Mouse (Mus musculus) neural tube, embryonic 10.5 days (tissue): ENCODE results near the gene Auts2.

Experiments
- DNase-seq: peaks from one replicate; pipeline ENCODE4 v3.0.0-alpha.2; 2017; ENCODE audit warnings: low spot score; ENCODE audit errors: extremely low spot score

The Auts2 gene

DNA sequence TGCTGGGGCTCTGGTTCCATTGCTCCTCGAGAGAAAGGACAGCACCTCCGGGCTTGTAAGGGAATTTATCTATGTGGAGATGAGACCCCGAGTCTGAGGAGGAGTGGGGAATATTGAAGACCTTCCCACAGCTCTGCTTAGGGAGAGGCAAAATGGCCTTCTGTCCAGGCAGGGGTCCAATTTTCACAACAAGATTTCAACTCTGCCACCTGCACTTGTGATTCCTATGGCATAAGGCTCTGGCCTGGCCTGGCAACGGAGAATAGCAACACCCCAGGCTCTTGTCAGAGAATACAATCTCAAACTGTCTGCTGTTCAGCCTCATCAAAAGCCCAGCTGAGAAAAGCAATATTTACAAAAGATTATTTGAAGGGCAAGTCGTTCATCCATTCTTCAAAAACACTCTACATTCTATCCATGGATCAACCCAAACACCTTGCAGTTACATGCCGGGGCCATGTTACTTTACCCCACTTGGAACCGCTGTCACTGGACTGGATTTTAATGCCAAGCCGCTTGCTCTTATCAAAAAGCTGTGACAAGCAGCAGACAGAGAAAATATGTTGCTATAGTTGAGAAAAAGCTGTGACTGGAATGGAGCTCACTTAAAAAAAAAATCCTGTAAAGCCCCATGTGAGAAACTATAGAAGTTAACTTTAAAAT, 856.1 kb downstream of the Auts2 start:
- DNase-seq: no peak

DNA sequence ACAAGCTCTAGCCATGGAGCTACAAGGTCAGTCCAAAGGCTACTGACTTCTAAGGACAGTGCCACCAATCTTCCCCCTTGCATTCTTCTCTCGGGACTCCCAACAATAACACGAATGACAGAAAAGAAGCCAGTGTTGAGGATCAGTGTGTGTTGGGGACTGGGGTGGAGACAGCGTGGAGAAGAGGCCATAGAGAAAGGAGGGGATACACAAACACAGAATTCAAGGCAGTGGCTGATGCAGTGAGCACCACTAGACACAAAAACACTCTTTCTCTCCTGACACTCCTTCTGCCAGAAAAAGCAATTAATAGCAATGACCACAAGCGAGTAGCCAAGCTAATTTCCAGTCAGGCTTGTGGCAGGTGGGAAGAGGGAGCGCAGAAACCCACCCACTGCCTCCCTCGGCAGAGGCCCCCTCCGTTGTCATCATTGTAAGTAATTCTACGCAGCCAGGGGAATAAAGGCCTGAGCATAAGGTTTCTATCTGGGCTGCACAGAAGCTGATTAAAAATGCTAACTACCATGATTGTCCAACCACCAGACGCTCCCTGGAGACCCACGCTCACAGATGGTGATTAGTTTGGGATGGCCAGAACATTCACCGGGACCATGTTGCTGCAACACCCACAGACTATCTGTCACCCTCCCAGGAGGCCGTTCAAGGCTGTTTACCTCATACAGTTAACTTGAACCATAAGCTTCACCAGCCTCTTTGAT, 862.9 kb downstream of the Auts2 start:
- no peak for DNase-seq

DNA sequence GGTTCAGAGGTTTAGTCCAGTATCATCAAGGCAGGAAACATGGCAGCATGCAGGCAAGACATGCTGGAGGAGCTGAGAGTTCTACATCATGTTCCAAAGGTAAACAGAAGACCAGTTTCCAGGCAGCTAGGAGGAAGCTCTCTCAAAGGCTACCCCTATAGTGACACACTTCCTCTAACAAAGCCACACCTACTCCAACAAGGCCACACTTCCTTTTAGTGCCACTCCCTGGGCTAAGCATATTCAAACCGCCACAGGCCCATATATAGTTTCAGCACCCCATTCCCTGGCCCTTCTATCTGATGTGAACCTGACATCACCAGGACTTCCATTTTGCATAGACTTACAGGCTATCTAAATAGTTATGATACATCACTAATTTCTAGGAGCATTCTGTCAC, 863.6 kb downstream of the Auts2 start:
- DNase-seq: no peak

DNA sequence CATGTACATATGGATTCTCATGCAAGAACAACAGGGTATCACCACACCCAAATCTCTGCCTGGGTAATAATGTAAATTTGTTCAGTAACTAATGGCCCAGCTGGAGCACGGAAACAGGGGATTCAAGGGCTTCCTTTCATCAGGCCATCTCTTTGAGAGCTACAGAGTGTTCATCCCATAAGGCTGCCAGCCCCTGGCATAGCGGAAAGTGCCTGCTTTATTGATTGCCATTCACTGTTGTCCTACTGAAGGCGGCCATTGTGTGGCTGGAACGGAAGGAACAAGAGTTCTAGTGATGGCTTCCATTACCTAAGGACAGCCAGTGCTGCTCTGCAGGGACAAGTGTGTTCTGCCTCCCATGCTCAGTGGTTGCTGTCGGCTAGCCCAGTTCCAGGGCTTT, 865.6 kb downstream of the Auts2 start:
- no peak for DNase-seq

DNA sequence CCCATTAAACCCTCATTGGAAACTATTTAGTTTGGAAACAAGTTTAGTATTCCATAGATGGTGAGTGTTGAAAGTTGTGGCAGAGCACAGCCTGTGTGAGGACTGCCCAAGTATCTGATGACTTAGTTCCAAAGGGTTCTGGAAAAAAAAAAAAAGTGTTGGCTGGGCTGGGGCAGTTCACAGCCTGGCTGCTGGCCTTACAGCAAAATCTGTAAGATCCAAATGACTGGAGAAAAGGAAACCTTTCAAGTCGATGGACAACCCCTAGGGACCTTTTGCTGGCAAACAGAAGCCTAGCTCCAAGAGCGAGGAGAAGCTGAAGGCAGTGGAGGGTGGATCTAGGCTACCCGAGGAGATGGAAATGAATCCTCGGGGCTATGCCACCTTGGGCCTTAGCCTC, 869.4 kb downstream of the Auts2 start:
- no peak for DNase-seq

DNA sequence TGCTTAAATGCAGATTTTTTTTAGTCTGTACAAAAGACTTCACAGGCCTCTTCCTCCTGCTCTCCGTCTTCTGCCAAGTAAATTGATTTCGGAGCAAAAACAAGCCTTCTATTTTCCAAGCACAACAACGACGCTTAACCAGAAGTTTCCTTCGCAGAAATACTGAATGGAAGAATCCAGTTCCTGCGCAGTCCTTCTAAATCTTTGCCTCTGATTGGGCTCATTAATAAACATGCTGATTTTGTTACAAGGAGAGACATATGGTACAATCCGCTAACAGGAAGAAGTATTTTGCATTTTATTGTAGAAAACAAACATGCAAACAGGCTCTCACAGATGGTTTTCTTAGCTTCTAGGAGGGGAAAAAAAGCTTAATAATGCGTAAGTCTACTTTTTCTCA, 878.1 kb downstream of the Auts2 start:
- no peak for DNase-seq

DNA sequence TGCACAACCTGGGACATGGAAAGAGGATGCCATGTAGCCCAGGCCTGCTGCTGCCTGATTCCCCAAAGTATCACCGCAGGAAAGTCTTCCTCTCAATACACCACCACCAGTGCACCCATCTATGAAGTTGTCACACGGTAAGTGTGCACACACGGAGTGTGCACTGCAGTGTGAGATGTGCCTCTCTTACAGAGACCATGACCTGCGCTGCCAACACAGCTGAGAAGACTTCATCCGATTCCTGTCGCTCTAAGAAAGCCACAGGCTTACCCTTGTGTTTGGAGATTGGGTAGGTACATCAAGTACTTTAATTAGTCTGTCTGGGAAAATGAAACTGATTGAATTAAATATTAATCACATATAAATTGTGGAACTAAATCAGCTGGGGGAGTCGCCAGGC, 878.5 kb downstream of the Auts2 start:
- DNase-seq: no peak

DNA sequence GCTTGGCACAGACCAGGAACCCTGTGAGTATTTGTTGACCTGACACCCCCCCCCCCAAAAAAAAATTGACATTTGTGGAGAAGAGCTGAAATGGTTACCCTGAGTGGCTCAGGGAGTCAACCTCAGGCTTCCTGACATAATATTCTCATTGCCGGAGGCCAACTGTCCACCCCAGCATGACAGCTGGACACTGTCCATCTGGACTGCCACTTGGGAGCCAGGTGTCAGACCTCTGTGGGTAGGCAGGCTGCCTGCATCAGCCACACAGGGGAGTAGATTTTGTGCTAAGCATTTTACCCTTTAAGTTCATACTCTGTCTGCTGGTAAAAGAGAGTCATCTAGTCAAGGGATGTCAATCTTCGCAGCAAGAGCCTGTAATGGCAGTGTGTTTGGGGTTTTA, 880.5 kb downstream of the Auts2 start:
- DNase-seq: no peak

DNA sequence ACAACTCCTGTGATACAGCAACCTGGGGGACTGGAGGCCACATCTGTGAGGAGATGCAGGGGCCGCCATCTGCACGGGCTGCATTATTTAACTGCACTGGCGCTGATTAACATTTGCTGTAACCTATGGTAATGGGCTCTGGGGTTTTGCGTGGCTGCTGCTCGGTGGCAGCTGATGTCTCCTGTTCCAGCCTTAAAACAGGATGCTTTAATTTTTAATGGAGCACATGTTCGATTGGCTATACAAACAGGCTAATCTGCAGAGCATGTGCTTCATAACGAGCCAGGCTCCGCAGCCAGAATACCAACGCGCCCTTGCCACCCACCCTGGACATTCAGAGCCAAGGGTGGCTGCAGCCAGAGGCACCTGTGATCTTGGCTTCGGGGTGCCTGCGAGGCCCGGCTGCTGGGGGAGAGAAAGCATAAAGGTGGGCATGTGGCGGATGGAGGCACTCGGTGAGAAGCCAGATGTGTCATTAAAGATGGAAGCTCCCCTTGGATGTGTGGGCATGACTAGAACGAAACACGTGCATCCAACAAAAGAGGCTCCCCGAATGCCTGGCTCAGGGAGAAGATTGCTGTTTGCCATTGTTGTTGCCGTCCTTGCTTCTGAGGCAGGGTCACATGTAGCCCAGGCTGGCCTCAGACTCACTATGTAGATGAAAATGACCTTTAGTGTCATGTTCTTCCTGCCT, 884.2 kb downstream of the Auts2 start:
- DNase-seq: no peak

DNA sequence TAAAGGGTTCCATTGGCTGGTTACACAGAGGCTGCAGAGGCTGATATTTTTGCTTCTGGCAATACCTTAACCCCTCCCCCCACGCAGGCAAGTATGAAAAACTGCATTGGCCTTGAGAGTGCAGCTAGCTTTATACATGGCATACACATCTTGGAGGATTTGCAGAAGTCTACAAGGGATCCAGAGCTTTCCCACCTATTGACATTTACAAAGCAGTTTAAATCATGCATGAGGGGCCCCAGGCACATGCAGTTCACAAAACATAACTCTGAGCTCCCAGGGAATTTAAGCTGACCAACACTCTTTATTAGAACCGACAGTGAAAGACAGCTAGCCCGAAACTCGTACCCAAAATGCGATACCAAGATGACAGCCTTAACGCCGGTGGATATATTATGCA, 888.9 kb downstream of the Auts2 start:
- no peak for DNase-seq

DNA sequence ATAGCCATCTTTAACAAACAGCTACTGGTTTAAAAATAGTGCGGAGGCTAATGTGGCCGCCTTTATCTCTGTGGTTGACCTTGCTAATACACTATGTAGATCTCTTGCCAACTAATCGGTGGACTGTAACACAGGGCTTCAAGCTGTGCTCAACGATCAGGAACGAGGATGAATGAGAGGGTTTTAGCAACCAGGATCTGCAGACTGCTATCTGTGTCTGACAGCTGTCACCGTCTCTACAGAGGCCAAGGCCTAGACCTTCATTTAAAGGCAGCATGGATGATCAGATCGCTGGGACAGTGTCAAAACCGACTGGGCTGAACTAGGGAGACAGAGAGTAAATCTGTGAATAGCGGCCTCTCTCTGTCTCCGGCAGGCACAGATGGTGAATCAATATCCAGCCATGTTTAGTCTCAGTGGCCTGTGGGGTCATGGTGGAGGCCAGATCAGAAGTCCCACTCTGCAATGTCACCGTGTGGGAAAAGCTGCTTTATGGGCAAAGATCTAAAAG, 892.7 kb downstream of the Auts2 start:
- DNase-seq: peak; percentile 42

DNA sequence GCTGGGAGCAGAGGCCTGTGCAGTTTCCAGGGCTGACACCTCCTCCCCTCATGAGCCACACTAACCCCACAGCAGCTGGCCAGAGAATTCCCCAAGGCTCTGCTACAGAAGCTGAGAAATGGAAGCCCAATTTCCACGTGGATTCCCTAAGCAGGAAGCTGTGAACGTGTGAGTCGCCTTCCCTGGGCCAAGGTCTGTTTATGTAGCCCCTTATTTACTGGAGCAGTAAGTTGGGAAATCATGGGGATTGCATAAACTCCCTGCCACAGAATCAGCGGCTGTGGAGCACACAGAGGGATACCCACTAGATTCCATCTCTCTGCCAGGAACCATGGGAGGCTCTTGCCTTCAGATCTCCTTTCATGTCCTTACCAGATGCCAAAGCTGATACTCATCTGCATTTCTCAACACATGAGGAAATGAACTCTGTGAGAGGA, 895.4 kb downstream of the Auts2 start:
- no peak for DNase-seq

DNA sequence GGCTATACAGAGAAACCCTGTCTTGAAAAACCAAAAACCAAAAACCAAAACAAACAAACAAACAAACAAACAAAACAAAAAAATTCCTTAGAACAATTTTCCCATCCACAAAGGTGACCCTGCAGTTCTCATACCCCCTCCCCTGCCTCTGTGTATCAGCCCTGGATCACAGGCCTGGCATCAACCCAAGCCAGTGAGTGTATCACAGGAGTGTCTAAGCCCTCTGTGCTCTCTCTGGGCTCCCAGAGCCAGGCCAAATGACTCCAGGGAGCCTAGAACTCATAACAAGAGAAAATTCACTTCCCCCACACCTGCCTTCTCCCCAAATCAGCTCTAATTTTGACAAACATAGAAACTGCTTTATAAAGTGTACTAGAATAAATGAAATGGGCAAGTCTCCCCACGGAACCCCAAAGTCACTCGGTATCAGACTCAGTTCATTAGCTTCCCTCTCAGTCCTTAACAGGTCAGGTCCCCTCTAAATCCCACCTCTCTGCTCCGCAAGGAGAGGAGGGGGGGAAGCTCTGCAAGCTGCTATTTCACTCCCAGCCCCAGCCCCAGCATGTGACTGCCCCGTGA, 896.0 kb downstream of the Auts2 start:
- DNase-seq: no peak

DNA sequence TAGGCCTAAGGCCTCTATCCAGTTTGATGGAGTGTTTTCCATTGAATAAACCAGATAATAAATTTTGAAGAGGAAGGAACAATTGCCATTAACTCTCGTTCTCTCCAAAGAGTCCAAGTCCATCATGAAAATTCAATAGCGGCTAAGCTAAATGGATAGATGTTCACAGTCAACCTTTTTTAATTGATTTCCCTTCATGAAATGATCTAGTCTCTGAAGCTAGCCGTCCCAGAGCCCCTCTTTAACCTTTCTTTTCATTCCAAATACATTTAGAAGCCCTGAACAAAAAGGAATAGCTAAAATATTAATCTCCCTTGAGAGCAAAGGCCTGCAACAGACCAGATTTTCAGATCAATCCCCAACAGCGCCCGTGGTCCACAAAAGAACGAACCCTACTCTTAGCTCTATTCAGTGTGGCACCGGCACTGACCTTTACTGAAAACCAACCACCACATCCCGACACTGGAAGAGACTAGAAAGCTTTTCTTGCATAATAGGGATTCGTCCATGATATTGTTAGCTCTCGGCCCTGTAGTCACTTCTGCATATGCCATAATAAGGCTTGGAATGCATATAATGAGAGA, 896.9 kb downstream of the Auts2 start:
- no peak for DNase-seq

DNA sequence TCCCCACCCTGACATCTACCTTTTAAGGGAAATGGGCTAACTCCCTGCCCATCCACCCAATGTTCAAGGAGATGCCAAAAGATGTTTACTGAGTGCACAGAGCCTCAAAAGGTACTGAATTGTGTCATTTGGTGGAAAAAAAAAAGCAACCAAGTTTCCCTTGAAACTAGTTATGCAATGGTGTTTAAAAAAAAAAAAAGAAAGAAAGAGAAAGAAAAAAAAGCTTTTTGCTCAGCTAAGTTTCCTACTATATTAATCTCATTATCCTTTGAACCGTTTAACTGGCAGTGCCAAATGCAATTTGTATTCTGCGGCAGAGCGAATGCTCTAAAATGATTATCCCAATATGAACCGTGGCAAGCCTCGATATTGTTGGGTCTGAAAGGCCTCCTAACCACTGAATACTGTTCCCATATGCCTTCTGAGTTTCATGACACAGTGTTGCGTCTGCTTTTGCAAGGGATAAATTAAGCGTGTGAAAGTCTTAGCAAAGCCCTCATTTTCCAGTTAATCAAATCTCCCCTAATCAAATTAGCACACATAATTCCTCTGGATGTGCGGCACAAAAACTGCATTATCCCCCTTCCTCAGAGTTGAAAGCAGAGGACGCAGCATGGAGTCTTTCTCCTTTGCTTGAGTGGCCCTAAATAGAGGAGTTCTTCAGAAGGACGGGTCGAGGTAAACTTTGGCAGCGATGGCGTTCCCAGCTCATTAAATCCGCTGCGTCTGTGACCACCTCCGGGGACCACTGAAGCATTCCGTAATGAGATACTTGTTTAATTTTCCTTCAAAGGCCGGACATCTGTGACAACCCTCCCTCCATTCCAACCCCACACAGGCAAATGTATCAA, 897.6 kb downstream of the Auts2 start:
- peak; percentile 47 for DNase-seq

DNA sequence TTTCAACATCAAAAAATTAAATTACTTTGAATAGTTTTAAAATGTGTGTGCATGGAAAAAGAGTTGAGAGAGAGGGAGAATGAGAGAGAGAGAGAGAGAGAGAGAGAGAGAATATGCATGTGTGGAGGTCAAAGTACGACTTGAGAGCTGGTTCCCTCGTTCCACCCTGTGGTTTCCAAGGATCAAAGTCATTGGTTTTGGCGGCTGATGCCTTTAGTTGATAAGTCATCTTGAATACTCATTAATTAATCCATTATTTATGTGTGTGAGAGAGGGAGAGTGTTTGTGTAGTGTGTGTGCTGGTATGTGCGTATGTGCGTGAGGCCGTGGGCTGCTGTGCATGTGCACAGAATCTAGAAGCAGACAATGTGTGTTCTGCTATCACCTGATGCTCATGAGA, 898.8 kb downstream of the Auts2 start:
- no peak for DNase-seq

DNA sequence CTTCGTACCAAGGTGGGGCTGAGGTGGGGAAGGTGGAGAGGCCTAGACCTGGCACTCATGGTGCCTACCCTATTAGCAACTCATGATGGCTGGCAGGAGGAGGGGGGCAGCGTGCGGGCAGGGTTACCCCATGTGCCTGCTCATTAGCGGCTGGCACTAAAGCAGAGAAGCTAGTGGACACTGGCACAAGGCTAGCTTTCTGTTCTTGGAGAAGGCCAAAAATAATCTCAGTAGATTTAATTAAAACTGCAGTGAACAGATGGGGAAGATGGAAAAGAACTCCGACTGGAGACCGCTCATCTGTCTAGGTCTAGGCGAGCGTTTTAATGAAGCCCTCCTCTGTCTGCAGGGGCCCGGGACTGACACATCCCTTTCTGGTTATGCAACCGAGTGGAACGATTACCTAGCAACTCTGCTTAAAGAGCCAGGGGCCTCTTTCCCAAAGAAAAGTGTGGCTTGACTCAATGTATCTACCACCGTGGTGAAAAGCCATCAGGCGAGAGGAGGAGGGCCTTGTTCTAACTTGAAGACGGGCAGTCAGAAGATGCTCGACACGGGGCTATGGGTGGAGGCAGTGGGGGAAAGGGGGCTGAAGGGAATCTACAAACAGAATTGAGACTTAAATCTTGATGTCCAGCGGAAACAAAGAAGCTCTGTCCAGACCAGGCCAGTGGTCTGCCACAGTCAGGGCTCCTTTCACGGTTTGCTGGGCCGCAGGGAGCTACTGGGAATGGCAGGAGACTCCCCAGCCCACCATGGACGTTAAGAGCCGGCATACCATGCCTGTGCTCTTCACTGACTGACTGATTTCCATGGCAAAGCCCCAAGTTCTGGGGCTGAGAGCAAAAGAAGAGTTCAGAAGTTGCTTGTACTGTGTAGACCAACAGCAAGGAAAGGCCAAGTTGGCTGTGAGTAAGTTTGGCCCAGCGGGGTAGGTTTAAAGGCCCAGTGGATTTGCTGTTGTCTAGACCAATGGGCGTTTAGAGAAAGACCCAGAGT, 899.7 kb downstream of the Auts2 start:
- peak; percentile 62 for DNase-seq

DNA sequence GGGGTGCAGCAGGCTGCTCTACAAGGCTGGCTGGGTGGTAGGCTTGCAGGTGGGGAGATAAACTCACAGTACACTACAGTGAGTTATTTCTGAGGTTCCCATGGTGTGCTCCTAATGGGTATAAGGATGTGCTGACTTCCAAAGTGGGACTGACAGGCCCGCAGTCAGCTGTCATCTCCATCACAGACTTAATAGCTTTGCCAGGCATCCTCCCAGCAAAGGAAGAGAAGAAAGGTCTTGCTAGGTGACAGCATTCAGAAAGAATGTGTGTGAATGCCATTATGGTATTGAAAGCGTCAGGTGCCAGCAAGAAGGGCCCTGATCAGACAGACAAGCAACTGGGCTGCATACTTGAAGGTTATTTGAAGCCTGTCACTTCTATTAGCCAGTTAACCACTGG, 900.4 kb downstream of the Auts2 start:
- DNase-seq: no peak

DNA sequence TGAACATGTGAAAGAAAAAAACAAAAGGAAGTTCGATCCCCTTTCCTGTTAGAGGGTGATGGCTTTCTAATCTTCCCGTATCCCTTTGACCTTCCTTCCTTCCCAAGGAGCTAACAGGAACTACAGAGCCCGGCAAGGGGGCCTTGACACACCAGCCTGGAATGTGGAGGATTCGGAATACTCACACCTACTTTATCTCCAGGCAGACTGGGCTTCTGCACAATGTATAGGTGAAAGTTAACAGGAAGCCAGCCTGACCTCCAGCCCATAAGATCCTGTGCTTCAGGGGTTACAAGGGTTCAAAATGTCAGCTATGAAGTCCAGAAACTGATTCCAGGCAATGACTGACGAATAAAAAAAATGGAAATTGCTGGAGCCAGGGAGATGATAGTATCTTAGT, 906.7 kb downstream of the Auts2 start:
- DNase-seq: no peak

DNA sequence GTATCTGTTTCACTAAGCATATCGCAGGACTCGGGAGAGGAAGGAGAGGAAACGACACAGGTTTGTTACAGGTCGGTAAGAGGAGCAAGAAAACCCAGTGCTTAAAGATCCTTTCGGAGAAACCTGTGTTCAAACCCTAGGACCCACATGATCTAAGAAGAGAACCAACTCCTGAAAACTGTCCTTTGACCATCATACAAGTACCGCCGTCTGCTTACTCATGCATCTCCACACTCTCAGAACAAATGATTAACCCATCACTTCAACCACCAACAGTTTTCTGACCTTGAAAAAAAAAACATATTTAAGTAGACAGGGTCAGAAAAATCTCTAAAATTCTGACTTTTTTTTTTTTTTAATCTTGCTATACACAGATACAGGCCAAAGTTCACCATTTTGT, 908.4 kb downstream of the Auts2 start:
- DNase-seq: no peak
